Mouse (Mus musculus) gastrocnemius, postnatal 4 days (tissue): ENCODE measurements around the gene Phf23. TPM values are rescaled to one million over a fixed set of nuclear protein-coding genes. Genes with fewer than 3 reads are reported as not detected.

Source experiments
- microRNA-seq: library from miRNA; unstranded; fragments of <30 nt; microRNA quantifications from one replicate; pipeline ENCODE4 v1.2.0, GENCODE M21; 2021
- total RNA-seq, 2 experiments: library from RNA; stranded (reverse); gene quantifications; 2 replicates each; pipeline ENCODE4 v1.2.3; 2021

Gene Phf23
- total RNA-seq, 2 experiments from 2014 or later: 31.5 to 34.7 TPM

Small RNAs within 50 kb of the gene (microRNA-seq; reads per million reads assigned to microRNA genes)
- gene Gm44349: not detected
- 1,177 reads per million, percentile 77 among the genes with 10 or more reads in this experiment for gene Mir324

Other genes with a start within 250 kb of the Phf23 start
- gene Polr2a, start 237.1 kb upstream of the Phf23 start, total RNA-seq: 10 to 100 TPM; 66.4 to 72.2 TPM
- under 1 TPM in 1 of 2 experiments, not detected in 1; 0.25 TPM for gene Slc35g3, start 233.8 kb upstream of the Phf23 start, total RNA-seq
- gene Zbtb4, start 229.9 kb upstream of the Phf23 start, total RNA-seq: 10 to 100 TPM; 26.7 to 30.5 TPM
- 100 to 1,000 TPM in 1 of 2 experiments, 10 to 100 TPM in 1; 95.1 to 110 TPM for gene Chrnb1, start 199.8 kb upstream of the Phf23 start, total RNA-seq
- 10 to 100 TPM; 10.1 to 13.8 TPM for gene Fgf11, start 193.9 kb upstream of the Phf23 start, total RNA-seq
- gene Tmem102, start 190.2 kb upstream of the Phf23 start, total RNA-seq: not detected
- gene Gm39566, start 180.5 kb upstream of the Phf23 start, total RNA-seq: not detected
- gene Spem2, start 177.3 kb upstream of the Phf23 start, total RNA-seq: not detected
- gene Spem1, start 173.6 kb upstream of the Phf23 start, total RNA-seq: under 1 TPM in 1 of 2 experiments, not detected in 1; 0.34 TPM
- 10 to 100 TPM; 22.3 to 23.2 TPM for gene Nlgn2, start 158.0 kb upstream of the Phf23 start, total RNA-seq
- 100 to 1,000 TPM in 1 of 2 experiments, 10 to 100 TPM in 1; 97.5 to 141 TPM for gene Tmem256, start 157.3 kb upstream of the Phf23 start, total RNA-seq
- gene Plscr3, start 149.4 kb upstream of the Phf23 start, total RNA-seq: 10 to 100 TPM; 39.3 to 41.4 TPM
- under 1 TPM in 1 of 2 experiments, not detected in 1; 0.13 TPM for gene Tnk1, start 137.0 kb upstream of the Phf23 start, total RNA-seq
- gene Tmem95, start 117.8 kb upstream of the Phf23 start, total RNA-seq: not detected
- gene Kctd11, start 114.4 kb upstream of the Phf23 start, total RNA-seq: 1 to 10 TPM; 3.5 to 4.7 TPM
- 1 to 10 TPM in 1 of 2 experiments, under 1 TPM in 1; 0.65 to 1.1 TPM for gene Acap1, start 100.2 kb upstream of the Phf23 start, total RNA-seq
- gene 2810408A11Rik, start 94.8 kb upstream of the Phf23 start, total RNA-seq: 1 to 10 TPM; 3.2 to 4.1 TPM
- 10 to 100 TPM; 32.3 to 36.9 TPM for gene Neurl4, start 94.7 kb upstream of the Phf23 start, total RNA-seq
- gene Gps2, start 81.9 kb upstream of the Phf23 start, total RNA-seq: 10 to 100 TPM; 35.9 to 44.5 TPM
- gene Eif5a, start 73.8 kb upstream of the Phf23 start, total RNA-seq: 100 to 1,000 TPM; 565 to 571 TPM
- gene Ybx2, start 60.0 kb upstream of the Phf23 start, total RNA-seq: 1 to 10 TPM; 5.1 to 6.4 TPM
- 100 to 1,000 TPM; 111 to 142 TPM for gene Slc2a4, start 47.6 kb upstream of the Phf23 start, total RNA-seq
- under 1 TPM in 1 of 2 experiments, not detected in 1; 0.34 TPM for gene Cldn7, start 31.0 kb upstream of the Phf23 start, total RNA-seq
- gene Ctdnep1, start 14.6 kb upstream of the Phf23 start, total RNA-seq: 100 to 1,000 TPM; 204 to 229 TPM
- 10 to 100 TPM; 61.9 to 63.7 TPM for gene Elp5, start 13.3 kb upstream of the Phf23 start, total RNA-seq
- gene Gabarap, start 4.6 kb upstream of the Phf23 start, total RNA-seq: 100 to 1,000 TPM; 234 to 246 TPM
- gene Dvl2, start 4.8 kb downstream of the Phf23 start, total RNA-seq: 10 to 100 TPM; 19.1 to 22.8 TPM
- gene Acadvl, start 19.6 kb downstream of the Phf23 start, total RNA-seq: 100 to 1,000 TPM; 233 to 241 TPM
- gene Dlg4, start 21.2 kb downstream of the Phf23 start, total RNA-seq: 10 to 100 TPM; 23.9 to 33.8 TPM
- gene Asgr1, start 58.3 kb downstream of the Phf23 start, total RNA-seq: under 1 TPM in 1 of 2 experiments, not detected in 1; 0.62 TPM
- under 1 TPM in 1 of 2 experiments, not detected in 1; 0.62 TPM for gene Asgr2, start 96.9 kb downstream of the Phf23 start, total RNA-seq
- gene Mgl2, start 134.6 kb downstream of the Phf23 start, total RNA-seq: 1 to 10 TPM; 2.8 to 4.2 TPM
- 10 to 100 TPM in 1 of 2 experiments, 1 to 10 TPM in 1; 8.6 to 10.5 TPM for gene Clec10a, start 160.4 kb downstream of the Phf23 start, total RNA-seq
- not detected for gene Slc16a11, start 217.0 kb downstream of the Phf23 start, total RNA-seq
- 1 to 10 TPM; 2.6 to 3.2 TPM for gene Slc16a13, start 225.3 kb downstream of the Phf23 start, total RNA-seq
- 10 to 100 TPM; 20.2 to 22.2 TPM for gene Bcl6b, start 234.0 kb downstream of the Phf23 start, total RNA-seq
- 10 to 100 TPM; 51.4 to 56.9 TPM for gene 0610010K14Rik, start 242.1 kb downstream of the Phf23 start, total RNA-seq
- gene Gm21988, start 244.1 kb downstream of the Phf23 start, total RNA-seq: 1 to 10 TPM; 2.5 to 4.1 TPM
- 100 to 1,000 TPM in 1 of 2 experiments, 10 to 100 TPM in 1; 83.0 to 103 TPM for gene Rnasek, start 244.1 kb downstream of the Phf23 start, total RNA-seq